Mouse (Mus musculus) kidney, adult 9 months (tissue): ENCODE measurements around the gene Gp1bb.
A peak's percentile ranks its signal among the peaks of the same experiment; 100 is the strongest.

Experiments used
- DNase-seq: peaks from one replicate; pipeline ENCODE4 v3.0.0; 2022

Gp1bb gene

DNA sequence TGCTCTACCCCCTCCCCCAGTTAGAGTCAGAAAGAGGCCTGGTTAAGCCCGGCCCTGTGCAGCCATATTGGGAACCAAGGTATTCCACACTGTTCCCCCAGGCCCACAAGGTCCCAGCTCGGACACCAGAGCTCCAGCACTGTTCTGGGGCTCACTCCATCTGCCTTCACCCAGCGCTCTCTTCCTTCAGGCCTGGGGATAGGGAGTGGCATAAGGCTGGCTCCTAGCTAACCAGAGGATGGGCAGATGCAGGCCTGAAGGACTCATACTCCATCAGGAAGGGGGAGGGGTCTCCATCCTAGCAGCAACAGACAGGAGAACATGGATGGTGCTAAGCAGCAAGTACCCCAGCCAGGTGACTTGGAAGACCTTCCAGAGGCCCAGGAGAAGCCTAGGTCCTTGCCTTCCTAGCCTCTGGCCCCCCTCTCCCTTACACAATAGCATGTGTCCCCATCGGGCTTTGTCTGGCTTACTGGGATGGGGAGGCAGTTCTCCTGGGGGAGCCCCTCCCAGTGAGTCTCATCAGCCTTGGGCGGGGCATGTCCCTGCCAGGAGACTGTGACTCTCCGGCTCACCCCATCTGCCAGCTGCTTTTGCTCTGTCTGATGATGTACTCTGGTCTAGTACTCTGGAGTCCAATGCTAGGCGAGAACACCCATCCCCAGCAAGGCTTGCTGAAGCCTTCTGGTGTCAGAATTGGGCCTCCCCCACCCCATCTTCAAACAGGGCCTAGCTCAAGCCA, 6.2 kb upstream of the Gp1bb start:
- no peak for DNase-seq

DNA sequence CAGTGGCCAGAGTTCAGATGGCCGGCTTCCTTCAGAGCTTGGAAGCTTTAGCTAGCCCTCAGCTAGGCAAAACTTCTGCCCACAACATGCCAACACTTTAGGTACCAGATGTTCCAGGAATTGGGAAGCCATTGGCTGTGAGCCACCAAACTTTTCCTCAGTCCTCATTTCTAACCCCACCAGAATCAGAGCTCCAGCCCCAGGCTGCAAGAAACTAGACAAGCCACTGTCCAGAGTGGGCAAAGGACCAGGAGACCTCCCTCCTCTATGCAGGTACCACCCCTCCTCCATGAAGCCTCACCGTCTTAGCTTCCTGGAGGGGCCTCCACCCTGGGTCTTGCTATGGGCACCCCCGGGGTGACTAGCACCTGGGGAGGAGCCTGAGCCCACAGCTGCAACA, 5.0 kb upstream of the Gp1bb start:
- DNase-seq, result no peak

DNA sequence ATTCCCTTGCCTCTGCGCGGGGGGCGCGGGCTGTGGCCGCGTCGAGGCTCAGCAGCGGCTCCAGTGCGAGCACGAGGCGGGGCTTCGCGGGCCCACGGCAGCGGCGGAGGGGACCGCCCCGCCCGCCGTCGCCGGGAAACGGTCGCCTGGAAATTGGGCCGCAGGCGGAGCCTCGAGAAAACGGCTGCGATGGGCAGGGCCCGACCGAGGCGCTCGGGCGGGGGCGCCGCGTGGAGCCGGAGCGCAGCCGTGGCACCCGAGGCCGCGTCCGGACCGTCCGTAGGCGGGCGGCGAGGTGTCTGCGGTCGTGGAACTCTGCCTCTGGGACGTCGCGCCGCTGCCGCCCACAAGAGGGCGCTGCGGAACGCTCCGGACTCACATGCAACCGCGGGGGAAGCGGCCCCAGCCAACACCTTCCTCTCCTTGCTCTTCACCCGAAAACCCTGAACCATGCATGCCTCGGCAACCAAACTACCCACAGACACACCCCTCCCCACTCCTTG, 4.2 kb upstream of the Gp1bb start, which contains the start of gene Gm49601:
Gene Gm49601 (minus strand): TSS at position 52 of the 503 bp plus-strand sequence.
- peak; percentile 73 for DNase-seq

DNA sequence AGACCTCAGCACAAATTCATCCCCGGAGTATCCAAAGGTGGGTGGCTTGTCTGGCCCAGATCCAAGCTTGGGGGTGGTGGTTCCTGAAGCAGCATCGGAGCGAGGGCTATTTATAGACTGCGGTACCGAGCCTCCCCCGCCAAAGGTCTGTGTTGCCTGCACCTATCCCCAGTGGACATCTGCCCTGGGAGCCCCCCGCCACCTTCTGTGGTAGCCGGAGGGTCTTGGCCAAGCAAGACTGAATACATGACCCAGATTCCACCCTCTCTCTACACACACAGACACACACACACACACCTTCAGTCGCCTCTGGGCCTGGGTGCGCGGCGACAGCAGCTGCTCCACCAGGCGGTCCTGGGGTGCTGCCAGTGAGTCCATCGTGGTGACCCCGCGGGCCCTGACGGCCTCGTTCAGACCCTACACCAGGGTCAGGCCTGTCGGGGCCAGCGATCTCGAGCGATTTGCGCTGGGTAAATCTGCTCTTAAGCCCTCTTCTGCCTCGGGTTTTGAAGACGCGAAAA, 3.6 kb upstream of the Gp1bb start:
- no peak for DNase-seq

DNA sequence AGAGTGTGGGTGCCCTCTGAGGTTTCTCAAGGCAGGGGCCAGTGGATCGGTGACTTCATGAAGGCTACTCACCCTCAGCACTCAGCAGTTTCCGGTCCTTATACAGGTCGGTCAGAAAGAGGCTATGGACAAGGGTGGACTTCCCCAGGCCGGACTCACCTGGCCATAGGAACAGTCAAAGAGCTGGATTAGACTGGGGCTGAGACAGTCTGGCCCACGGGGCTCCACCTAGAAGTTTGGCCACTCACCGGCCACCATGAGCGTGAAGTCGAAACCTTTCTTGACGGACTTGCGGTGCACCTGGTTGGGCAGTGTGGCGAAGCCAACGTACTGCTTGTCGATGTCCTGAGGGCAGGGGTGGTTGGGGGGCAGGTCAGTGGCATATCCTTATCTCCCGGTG, 2.9 kb upstream of the Gp1bb start:
- DNase-seq, result no peak

DNA sequence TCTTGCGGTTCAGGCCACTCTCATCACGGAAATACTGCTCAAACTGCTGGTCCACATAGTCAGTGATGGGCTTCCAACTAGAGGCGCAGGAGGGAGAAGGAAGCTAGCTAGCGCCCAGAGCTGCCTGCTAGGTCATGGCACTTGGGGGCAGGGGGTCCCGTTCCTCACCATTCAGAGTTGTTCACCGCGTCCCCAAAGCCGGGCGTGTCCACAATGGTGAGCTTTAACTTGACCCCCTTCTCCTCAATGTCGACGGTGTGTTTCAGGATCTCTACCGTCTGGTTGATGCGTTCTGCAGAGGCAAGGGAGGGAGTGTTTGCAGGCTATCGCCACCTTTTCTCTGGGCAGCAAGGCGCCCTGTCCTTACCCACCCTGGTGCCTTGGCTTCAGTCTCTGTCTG, 2.4 kb upstream of the Gp1bb start:
- DNase-seq, result no peak

DNA sequence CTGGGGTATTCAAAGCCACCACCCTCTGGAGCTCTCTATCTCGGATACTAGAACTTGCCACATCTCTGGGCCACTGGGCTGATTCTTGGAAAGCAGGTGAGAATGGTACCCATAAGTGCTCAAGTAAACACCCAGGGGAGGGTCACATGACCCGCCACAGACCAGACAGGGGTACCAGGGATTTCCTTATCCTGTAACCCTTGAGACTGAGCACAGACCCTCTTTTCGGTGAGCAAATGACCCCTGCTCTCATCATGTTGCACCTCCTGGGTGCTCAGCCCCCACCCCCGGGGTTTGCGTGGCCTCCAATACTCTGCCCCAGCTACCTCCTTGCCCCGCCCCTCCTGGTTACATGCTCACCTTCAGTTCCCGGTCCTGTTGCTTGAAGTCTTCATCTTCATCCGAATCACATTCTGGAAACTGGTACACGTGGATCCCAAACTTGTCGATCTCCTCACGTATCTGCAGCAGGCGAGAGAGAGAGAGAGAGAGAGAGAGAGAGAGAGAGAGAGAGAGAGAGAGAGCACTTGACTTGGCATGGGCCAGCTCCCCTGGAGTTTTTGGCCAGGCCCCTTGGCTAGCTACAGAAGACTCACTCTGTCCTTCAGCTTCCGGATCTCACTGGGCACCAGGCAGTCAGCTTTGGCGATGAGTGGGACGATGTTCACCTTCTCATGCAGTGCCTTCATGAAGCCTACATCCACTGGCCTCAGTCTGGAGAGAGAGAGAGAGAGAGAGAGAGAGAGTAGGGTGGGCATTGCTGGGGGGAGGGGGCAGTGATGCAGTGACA, 1.7 kb upstream of the Gp1bb start:
- DNase-seq, result no peak

DNA sequence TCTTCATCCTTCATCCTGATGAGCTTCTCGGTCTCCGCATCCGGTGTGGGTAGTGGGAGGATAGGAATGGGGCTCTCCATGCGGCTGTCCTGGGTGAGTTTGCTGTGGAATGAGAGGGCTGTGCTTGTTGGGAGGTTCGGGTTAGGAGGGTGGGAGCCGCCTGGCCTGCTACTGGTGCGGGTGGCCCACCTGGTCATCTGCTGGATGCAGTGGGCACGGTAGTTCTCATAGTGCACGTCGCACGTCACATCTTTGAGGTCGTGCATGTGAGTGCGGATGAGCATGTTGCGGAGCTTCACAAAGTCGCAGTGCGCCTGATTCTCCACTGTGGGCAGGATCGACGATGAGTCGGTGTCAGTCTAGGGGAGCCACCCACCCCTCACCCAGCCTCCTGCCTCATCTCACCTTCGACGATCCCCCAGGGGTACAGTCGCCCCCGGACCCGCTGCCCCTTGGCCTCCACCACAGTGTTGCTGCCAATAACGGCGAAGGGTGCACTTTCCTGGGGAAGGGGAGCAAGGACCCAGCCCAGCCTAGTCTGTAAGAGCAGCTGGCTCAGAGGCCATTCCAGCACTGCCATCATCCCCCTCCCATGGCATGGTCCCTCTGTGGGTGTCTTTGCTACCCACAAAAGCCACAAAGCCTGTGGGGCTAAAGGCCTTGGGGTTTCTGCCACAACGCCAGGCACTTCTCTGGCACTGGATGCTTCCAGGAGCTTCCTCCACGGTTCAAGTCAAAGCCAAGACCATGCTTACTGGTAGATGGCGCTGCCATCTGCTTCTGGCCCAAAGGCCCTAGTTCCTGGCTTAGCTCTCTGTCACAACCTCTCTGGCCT, 930 bp upstream of the Gp1bb start:
- DNase-seq, result no peak

DNA sequence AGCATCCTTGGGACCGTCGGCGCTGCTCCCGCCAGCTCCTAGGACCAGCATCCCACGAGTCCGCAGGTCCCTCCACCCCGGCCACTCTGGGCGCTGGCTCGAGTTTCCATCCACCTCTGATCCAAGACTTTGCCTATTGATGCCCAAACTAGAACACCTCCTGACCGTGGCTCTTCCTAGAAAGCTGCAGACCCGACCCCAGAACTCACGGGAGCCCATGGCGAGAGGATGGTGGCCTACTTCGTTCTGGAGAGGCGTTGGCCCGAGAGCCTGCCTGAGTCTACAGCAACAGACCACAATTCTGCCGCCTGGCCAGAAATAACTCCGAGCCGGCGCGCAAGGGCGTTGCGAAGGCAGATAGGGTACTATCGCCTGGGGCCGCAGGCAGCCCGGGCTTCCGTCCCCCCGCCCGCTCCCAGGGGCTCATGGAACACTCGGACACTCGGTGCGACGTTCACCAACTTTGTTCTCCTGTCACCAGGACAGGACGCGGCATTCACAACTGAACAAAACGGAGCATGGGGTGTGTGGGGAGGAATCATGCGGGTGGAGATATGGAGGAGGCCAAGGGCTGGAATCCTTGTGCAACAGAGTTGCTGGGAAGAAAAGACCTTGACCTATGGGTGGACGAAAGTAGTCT, 721 bp downstream of the Gp1bb start:
- no peak for DNase-seq

DNA sequence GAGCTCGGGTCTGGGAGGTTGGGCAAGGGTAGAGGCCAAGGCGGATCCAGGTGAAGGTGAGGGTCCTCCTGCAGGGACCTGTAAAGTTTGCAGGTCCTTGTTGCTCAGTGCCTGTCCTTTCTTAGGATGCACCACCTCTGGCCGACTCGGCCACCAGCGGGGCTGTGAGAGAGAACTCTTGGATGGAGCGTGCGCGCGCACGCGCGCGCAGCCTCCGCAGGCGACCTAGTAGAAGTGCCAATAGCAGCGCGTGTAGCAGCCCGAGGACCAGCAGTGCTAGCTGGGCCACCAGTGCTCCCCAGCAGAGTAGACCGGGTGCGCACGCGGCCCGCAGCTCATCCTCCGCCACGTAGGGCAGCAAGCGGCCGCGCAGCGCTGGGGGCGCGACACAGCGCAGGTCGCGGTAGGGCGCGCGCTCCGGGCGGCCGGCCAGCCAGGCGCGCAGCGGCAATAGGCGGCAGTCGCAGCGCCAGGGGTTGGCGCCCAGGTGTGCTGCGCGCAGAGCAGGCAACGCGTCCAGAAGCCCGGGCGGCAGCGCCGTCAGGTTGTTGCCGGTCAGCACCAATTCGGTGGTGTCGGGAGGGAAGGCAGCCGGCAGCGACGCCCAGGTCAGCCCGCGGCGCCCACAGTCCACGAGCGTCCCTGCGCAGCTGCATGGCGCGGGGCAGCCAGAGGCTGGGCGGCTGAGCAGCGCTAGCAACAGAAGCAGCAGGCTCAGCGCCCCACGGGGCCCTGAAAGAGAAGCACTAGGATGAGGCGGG, 1.4 kb downstream of the Gp1bb start:
- no peak for DNase-seq

DNA sequence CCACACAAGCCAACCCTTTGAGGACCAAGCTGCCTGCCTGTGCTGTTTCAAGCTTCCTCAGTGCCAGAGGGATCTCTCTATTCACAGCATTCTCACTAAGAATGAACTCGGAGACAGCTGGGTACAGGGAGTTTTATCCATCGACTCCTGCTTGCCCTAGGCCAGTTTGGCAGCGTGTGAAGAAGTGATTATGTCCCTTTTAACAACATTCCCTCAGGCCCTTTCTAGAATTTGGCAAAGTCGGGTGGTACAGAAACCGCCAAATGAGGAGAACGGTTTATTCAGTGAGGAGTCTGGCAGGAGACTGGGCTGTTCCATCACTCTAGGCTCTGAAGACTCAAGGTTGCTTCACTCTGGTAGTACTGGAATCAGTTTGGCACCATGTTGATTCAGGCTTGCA, 2.0 kb downstream of the Gp1bb start:
- DNase-seq, result no peak

DNA sequence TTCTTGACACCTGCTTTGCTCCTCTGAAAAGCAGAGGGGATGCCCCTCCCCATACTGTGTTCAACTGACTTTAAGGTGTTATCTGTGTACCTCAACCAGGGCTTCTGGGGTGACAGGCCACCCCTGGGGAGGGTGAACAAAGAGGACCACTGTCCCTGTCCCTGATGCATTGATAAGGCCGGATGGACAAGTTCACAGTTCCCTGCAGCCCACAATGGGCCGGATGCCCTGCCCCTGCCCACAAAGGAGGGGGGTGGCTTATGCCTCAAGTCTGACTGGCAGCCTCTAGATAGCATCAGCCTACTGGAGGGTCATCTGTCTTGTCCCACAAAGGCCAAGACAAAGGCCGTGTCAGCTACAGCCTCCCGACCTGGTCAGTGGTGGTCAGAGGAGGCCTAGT, 3.1 kb downstream of the Gp1bb start:
- DNase-seq, result no peak

DNA sequence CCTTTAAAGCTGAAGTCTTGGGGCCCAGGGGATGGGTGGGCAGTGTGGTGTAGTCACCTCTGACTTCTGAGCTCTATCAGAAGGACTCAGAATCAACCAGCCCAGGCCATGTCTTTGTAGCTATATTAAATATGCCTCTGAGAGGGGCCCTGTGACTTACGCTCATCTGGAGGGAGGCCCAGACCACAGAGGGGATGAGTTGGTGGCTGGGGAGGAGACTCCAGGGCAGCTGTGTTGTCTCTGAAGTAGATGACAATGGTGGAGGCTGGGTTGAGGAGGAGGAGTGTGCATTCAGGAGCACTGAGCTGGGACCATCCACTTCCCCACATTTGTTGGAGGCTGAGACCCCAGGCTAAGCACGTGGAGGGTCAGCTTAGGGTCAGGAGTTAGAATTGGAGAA, 3.9 kb downstream of the Gp1bb start:
- no peak for DNase-seq

DNA sequence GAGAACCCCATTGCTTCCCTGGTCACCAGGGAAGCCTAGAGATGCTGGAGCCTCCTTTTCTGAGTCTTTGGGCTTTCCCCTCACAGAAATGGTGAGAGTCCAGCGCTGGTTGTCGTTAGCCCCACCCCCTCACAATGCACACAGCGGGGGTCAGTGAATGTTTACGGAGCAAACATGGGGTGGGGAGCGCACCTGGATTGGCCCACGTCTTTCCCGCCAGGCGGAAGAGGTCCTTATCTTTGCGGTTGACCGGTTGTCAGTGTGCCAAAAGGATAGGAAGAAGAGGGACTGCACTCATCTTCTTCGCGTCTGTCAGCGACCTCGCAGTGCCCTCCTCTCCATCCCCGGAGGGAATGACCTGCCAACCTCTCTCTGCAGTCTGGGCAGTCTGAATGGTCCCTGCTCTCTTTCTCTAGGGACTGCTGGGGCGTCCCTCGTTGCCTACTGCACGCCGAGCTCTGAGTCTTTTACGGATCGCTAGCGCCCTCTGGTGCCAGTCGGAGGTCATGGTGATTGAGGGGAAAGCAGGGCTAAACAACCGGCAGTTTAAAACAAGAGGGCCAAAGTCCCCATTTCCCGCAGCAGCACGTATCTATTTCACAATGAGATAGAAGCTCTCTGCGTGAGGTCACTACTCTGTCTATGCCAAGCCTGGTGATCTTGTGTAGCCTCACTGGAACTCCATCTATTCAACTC, 4.7 kb downstream of the Gp1bb start:
- DNase-seq, result peak; percentile 88

DNA sequence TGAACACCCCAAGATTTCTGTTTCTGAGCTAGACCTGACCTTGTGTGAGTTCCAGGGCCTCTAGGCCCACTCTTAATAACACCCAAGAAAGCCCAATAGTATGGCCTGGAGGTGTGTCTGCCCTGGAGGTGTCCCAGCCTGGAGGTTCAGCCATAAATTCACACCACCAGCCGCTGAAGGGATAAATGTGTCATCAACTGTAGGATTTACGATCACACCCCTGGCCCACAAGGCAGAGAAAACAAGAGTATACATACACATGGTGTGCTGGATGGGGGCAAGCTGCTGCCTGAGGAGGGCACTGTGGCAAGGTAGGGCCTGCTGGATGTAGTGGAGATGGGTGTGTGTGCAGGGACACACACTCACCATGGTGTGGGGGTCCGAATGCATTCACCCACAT, 8.9 kb downstream of the Gp1bb start:
- no peak for DNase-seq

DNA sequence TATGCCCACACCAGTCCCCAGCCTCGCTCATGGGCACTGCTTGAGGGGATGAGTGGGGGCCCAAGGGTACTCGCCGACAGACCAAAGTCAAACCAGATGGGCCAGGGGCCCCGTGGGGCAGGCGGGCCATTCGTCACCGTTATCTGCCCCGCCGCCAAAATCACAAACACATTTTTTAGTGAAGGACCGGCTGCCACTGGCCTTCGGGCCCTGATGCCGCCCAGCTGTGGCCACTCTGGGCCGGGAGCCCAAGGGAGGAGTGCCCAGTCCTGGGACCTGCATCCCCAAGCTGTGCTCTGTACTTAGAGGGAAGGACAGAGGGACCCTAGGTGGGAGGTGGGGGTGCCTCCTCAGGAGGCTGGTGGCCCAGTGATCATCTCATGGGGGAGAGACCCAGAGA, 10.5 kb downstream of the Gp1bb start:
- DNase-seq, result no peak

DNA sequence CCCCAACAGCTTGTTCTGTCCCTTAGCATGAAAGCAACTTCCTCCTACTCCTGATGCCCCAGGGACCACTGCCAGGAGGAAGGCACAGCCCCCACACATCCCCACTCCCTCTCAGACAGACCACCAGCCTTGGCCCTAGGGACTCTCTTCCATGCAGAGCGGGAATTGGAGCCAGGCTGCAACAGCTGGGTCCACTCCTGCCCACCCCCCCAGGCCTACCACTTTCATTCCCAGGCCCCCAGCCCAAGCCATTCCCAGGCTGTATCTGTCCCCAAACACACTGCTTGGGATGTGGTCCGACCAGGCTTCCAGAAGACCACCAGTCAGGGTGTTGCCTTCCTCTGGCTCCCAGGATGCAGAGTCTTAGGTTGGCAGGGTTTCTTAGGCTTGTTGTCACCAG, 13.1 kb downstream of the Gp1bb start:
- no peak for DNase-seq

DNA sequence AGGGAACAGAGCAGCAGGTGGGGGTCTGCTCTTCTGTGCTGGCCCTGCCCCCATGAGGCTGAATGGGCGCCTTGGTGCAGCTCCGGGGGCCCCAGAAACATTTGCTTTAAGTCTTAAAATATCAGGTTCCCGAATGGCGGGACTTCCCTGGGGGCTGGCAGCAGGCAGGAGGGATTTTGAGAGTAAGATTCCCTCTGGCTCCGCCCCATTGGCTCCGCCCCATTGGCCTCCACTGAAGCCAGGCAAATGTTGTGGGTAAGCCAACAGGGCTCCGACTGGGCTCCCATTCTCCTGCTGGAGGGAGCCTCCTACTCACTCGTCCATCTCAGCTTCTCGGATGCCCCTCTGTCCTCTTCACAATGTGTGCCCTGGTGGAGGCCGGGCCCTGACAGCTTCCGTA, 14.0 kb downstream of the Gp1bb start:
- no peak for DNase-seq

DNA sequence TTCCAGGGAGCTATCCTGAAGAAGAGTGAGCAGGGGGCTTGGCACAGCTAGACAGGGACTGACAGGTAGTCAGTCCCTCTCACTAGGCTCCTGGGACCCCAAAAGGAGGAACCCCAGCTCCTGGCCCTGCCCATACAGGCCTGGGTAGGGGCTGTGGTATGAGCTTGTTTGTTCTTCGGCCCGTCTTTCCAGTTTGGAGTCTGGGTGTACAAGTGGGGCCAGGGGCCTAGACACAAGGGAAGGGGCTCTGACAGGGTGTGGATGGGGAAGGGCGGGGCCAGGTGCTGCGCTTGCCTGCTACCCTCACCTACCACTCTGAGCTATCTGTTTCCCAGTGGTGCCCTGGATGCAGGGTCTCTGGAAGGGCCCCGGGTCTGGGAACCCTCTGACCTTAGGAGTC, 16.5 kb downstream of the Gp1bb start:
- no peak for DNase-seq

DNA sequence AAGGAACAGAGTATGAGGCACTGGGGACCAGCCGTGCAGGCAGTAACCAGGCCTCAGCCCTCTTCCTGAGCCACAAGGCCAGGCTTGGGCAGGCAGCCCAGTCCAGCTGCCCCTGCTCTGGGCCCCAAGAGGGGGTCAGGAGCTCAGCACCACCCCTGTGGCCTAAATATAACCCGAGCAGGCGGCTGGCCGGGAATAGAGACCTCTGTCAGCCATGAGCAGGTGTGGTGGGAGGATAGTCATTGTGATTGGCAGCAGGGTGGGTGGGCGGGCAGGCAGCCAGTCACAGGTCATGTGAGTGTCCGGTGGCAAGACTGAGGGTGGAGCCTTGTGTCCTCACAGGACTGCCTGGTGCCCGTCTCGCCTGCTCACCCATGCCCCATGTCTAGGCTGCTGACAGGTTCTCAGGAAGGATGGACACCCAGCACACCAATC, 17.9 kb downstream of the Gp1bb start:
- DNase-seq, result peak; percentile 26

DNA sequence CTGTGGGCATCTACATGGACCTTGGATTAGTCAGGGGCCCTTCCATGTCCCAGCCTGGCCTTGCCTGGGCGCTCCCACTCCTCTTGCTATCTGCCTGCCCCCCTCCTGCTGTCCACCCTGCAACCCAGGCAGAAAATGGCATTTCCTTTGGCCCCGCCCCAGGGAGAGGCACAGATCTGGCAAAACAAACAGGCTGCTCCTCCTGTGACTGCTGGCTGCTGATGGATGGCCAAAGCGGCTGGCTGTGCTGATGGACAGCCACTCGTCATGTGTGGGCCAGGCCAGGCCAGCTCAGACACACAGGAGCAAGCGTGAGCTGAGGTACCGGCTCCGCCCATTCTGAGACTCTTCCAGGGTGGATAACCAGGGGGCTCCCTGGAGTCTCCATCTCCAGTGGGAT, 20.8 kb downstream of the Gp1bb start:
- no peak for DNase-seq
